Mouse (Mus musculus): ENCODE data around the gene Gnaq. TPM values are rescaled to one million over a fixed set of nuclear protein-coding genes. Genes with fewer than 3 reads are reported as not detected.
A peak's percentile ranks its signal among the peaks of the same experiment; 100 is the strongest.

The Gnaq gene
- polyA plus RNA-seq, 1 experiment from 2014 or later: 115 TPM

DNA sequence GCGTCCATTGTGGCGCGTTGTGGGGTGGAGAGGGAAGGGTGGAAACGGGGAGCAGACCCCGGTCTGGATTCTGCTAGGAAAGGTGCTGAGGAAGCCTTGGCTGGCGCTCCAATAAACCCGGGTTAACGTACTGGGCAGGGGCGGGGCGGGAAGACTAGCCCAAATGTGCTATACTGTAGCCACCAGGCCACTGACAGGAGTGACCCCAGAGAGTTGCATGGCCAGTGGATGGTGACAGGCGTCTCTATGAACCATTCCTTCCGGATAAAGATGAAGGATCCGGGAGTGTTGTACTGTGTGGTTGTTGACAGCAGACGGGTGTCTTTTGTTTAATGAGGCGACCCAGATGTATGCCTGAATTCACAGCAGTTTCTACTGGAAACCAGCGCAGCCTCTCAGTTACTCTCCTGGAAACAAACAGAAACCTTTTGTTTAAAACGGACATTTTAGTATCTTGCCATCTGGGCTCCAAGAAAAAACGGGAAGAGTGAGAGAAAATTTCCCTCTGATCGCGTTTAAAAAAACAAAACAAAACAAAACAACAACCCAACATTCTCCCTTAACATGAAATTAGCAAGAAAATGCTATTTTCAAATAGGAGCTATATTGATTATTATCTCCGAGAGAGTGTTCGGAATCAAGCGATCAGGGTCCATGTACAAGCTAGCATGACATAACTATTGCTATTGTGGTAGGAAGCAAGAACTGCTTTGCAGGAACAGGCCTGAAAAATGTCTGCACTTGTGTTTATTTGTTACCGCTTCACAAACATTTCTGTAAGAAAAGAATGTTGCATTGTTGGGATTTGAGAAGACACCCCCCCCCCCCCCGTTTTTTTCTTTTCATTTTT lies 1.3 kb downstream of the Gnaq start:
- ATAC-seq: peak; percentile 43
- peak overlapping the region; percentile 99 for H3K27ac ChIP-seq (ENCODE audit: low read length)
- peak overlapping the region; percentile 92 for H3K4me3 ChIP-seq (ENCODE audit: low read depth, low read length)
- WGBS: 5% methylated on average over 25 of the region's 25 CpGs
- peak overlapping the region; percentile 100 for H3K9ac ChIP-seq (ENCODE audit: low read depth, low read length)
- H3K27me3 ChIP-seq (ENCODE audit: control insufficient read depth, insufficient read depth, low read depth, low read length): no peaks in the 10 kb centered on the region
- H3K4me1 ChIP-seq (ENCODE audit: control insufficient read depth, insufficient read depth, low read length): peaks cover 37% of the 10 kb centered on the region
- H3K4me2 ChIP-seq (ENCODE audit: low read length): peak overlapping the region; percentile 89
- no peaks in the 10 kb centered on the region for H3K9me3 ChIP-seq (replicated peaks; ENCODE audit: control insufficient read depth, low read length, poor library complexity, severe bottlenecking)
- no peaks in the 10 kb centered on the region for H3K36me3 ChIP-seq (ENCODE audit: control insufficient read depth, insufficient read depth, low read length)

DNA sequence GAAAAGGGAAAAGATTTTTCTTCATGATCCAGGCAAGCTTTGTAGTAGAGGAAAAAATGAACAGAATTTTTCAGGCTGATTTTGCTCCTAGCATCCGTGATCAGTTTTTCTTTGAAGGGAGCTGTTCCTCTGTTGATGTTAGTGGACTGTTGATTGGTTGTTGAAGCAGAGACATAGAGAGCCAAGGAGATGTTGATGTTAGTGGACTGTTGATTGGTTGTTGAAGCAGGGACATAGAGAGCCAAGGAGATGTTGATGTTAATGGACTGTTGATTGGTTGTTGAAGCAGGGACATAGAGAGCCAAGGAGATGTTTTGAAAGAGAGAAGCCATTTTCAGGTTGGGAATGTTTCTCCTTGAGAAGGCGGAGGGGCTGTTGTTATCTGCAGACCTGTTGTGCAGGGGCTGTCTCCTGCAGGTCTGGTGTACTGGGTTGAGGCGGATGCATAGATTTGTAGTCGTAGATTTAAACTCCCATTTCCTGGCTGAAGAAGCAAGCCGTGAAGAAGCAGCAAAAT lies 5.5 kb downstream of the Gnaq start:
- Histone ChIP-seq H3K27me3 (ENCODE audit: control insufficient read depth, insufficient read depth, low read depth, low read length) (no peaks in the 10 kb centered on the region), H3K36me3 (ENCODE audit: control insufficient read depth, insufficient read depth, low read length) (no peaks in the 10 kb centered on the region), H3K9me3 (replicated peaks; ENCODE audit: control insufficient read depth, low read length, poor library complexity, severe bottlenecking) (no peaks in the 10 kb centered on the region), H3K4me1 (ENCODE audit: control insufficient read depth, insufficient read depth, low read length) (peaks cover 69% of the 10 kb centered on the region), H3K9ac (ENCODE audit: low read depth, low read length) (no peak overlapping the region), H3K4me2 (ENCODE audit: low read length) (peak overlapping the region; percentile 23; the same call in 1 of the 2 replicates), H3K27ac (ENCODE audit: low read length) (no peak overlapping the region), H3K4me3 (ENCODE audit: low read depth, low read length) (no peak overlapping the region)
- 57% methylated on average over 5 of the region's 5 CpGs for WGBS
- no peak for ATAC-seq

DNA sequence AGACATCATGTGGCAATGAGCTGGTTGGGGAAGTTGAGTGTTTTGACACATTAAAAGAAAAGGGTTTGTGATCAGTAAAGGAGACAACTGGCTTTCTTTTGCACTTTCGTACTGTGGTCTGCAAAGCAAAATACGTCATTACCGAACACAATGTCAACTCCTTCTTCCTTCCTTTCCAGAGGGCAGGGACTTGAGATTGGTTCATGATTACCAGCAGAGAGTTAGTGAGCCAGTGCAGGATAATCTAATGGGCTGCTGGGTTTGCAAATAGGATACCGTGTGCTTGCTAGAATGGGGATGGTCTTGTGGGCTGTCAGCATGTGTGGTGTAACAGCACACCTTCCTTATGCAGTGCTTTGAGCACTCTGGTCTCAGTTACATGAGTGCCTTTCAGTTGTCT lies 8.1 kb downstream of the Gnaq start:
- WGBS: 53% methylated on average over 4 of the region's 4 CpGs
- no peaks in the 10 kb centered on the region for H3K9me3 ChIP-seq (replicated peaks; ENCODE audit: control insufficient read depth, low read length, poor library complexity, severe bottlenecking)
- H3K4me2 ChIP-seq (ENCODE audit: low read length): no peak overlapping the region

DNA sequence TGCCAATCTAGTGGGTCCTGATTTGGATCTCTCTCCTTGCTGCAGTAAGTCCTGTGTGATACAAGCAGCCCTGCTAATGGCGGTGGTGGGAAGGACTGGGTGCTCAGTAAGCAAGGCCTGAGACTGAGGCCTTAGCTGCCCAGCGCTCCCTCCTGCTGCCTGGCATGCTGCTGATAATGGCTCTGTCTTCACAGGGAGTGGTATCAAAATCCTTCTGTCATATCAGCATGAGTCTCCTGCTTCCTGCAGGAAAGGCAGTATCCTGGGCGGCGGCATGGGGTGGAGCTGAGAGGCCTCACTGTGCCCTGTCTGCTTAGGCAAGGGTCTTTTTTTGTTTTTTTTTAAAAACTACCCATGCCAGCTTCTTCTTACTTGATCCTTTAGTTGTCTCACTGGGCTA lies 9.2 kb downstream of the Gnaq start:
- no peak for ATAC-seq
- no peaks in the 10 kb centered on the region for H3K9me3 ChIP-seq (replicated peaks; ENCODE audit: control insufficient read depth, low read length, poor library complexity, severe bottlenecking)
- no peaks in the 10 kb centered on the region for H3K27me3 ChIP-seq (ENCODE audit: control insufficient read depth, insufficient read depth, low read depth, low read length)
- WGBS: 68% methylated on average over 4 of the region's 4 CpGs
- H3K9ac ChIP-seq (ENCODE audit: low read depth, low read length): no peak overlapping the region
- H3K4me2 ChIP-seq (ENCODE audit: low read length): no peak overlapping the region; the same call in 1 of the 2 replicates
- H3K4me1 ChIP-seq (ENCODE audit: control insufficient read depth, insufficient read depth, low read length): peaks cover 54% of the 10 kb centered on the region
- no peak overlapping the region for H3K27ac ChIP-seq (ENCODE audit: low read length)
- no peaks in the 10 kb centered on the region for H3K36me3 ChIP-seq (ENCODE audit: control insufficient read depth, insufficient read depth, low read length)
- no peak overlapping the region for H3K4me3 ChIP-seq (ENCODE audit: low read depth, low read length)

More for the DNA sequence above, 8.1 kb downstream of the Gnaq start:
- Histone ChIP-seq H3K4me3 (ENCODE audit: low read depth, low read length) (no peak overlapping the region), H3K4me1 (ENCODE audit: control insufficient read depth, insufficient read depth, low read length) (peaks cover 60% of the 10 kb centered on the region), H3K27me3 (ENCODE audit: control insufficient read depth, insufficient read depth, low read depth, low read length) (no peaks in the 10 kb centered on the region), H3K27ac (ENCODE audit: low read length) (no peak overlapping the region), H3K36me3 (ENCODE audit: control insufficient read depth, insufficient read depth, low read length) (no peaks in the 10 kb centered on the region), H3K9ac (ENCODE audit: low read depth, low read length) (no peak overlapping the region)
- no peak for ATAC-seq

DNA sequence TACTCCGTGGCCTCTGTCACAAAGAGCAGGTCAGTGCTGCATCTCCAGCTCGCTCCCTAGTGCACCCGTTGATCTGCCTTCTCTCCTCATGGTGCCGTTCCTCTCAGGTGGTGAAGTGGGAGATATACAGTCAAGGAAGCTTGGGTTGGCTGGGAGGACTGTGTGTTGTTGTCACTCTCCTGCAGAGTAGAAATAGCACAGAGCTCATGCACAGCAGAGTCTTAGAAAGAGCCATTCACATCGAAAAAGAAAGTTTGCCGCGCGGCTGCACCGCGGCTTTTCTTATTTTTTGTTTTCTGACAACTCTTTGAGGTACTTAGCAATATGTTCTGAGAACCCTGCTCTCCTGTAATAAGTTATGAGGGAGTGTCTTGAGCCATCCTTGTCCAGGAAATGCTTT lies 10.4 kb downstream of the Gnaq start:
- Histone ChIP-seq H3K27me3 (ENCODE audit: control insufficient read depth, insufficient read depth, low read depth, low read length) (no peaks in the 10 kb centered on the region), H3K4me1 (ENCODE audit: control insufficient read depth, insufficient read depth, low read length) (peaks cover 44% of the 10 kb centered on the region), H3K9ac (ENCODE audit: low read depth, low read length) (no peak overlapping the region), H3K27ac (ENCODE audit: low read length) (no peak overlapping the region), H3K36me3 (ENCODE audit: control insufficient read depth, insufficient read depth, low read length) (no peaks in the 10 kb centered on the region), H3K9me3 (replicated peaks; ENCODE audit: control insufficient read depth, low read length, poor library complexity, severe bottlenecking) (no peaks in the 10 kb centered on the region), H3K4me3 (ENCODE audit: low read depth, low read length) (no peak overlapping the region), H3K4me2 (ENCODE audit: low read length) (no peak overlapping the region)
- 91% methylated on average over 10 of the region's 10 CpGs for WGBS
- no peak for ATAC-seq

DNA sequence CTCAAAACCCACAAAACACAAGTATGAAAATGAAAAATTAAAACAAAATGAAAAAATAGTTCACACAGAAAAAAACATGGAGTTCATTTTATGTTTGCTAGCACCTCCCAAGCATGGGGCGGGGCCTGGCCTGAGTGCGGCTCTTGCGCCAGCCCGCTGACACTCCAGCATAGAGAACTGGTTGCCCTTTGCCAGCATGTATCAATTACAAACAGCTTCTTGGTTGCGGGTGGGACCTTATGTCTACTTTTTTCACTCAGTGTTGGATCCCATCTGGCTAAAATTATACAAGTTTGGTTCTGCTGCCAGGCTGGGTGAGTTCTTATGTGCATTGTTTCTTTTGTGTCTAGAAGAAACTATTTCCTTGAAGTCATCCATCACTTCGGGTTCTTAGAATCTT lies 14.8 kb downstream of the Gnaq start:
- Histone ChIP-seq H3K36me3 (ENCODE audit: control insufficient read depth, insufficient read depth, low read length) (no peaks in the 10 kb centered on the region), H3K27me3 (ENCODE audit: control insufficient read depth, insufficient read depth, low read depth, low read length) (no peaks in the 10 kb centered on the region), H3K4me1 (ENCODE audit: control insufficient read depth, insufficient read depth, low read length) (peaks cover 5% of the 10 kb centered on the region), H3K4me2 (ENCODE audit: low read length) (no peak overlapping the region), H3K27ac (ENCODE audit: low read length) (no peak overlapping the region), H3K9ac (ENCODE audit: low read depth, low read length) (no peak overlapping the region), H3K9me3 (replicated peaks; ENCODE audit: control insufficient read depth, low read length, poor library complexity, severe bottlenecking) (no peaks in the 10 kb centered on the region), H3K4me3 (ENCODE audit: low read depth, low read length) (no peak overlapping the region)
- ATAC-seq: no peak
- WGBS: 95% methylated on average over 6 of the region's 6 CpGs

DNA sequence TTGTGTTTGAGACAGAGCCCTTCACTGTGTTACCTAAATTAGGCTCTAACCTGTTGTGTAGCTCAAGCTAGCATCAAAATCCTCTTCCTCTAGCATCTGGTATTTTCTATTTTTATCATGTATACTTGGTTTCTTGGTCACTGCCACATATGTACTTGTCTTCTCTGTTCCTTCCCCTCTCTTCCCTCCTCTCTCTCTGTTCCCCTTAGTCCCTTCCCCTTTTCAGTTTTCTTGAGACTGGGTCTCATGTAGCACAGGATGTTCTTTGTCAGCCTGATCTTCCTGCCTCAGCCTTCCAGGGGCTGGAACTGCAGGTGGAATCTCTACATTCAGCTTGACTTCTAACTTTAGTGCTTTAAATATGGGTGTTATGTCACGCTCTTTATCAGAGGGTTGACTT lies 16.5 kb downstream of the Gnaq start:
- H3K27me3 ChIP-seq (ENCODE audit: control insufficient read depth, insufficient read depth, low read depth, low read length): no peaks in the 10 kb centered on the region
- no peak overlapping the region for H3K4me2 ChIP-seq (ENCODE audit: low read length)
- H3K4me3 ChIP-seq (ENCODE audit: low read depth, low read length): no peak overlapping the region
- no peak for ATAC-seq
- no peak overlapping the region for H3K27ac ChIP-seq (ENCODE audit: low read length)
- 94% methylated on average over 1 of the region's 1 CpGs for WGBS
- H3K36me3 ChIP-seq (ENCODE audit: control insufficient read depth, insufficient read depth, low read length): no peaks in the 10 kb centered on the region
- peaks cover 4% of the 10 kb centered on the region for H3K4me1 ChIP-seq (ENCODE audit: control insufficient read depth, insufficient read depth, low read length)
- no peaks in the 10 kb centered on the region for H3K9me3 ChIP-seq (replicated peaks; ENCODE audit: control insufficient read depth, low read length, poor library complexity, severe bottlenecking)
- H3K9ac ChIP-seq (ENCODE audit: low read depth, low read length): no peak overlapping the region

DNA sequence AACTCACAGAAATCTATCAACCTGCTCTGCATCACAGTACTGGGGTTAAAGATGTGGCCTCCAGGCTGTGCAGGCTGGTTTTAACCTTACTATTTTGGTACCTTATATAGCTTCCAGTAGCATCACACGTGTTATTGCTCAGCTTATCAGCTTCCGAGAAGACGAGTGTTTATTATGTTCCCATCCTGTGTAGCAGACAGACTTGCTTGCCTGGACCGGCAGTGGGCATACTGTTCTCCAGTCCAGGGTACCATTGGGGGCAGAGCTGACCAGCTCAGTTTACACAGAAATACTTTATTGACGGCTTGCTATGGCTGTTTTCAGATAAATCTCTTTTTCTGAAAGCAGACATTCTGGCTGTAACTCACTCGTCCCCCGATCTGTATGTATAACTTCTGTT lies 17.7 kb downstream of the Gnaq start:
- ATAC-seq: no peak
- WGBS: 84% methylated on average over 7 of the region's 7 CpGs
- Histone ChIP-seq H3K27ac (ENCODE audit: low read length) (no peak overlapping the region), H3K36me3 (ENCODE audit: control insufficient read depth, insufficient read depth, low read length) (no peaks in the 10 kb centered on the region), H3K4me3 (ENCODE audit: low read depth, low read length) (no peak overlapping the region), H3K9me3 (replicated peaks; ENCODE audit: control insufficient read depth, low read length, poor library complexity, severe bottlenecking) (no peaks in the 10 kb centered on the region), H3K9ac (ENCODE audit: low read depth, low read length) (no peak overlapping the region), H3K4me2 (ENCODE audit: low read length) (no peak overlapping the region), H3K4me1 (ENCODE audit: control insufficient read depth, insufficient read depth, low read length) (peaks cover 4% of the 10 kb centered on the region), H3K27me3 (ENCODE audit: control insufficient read depth, insufficient read depth, low read depth, low read length) (no peaks in the 10 kb centered on the region)

DNA sequence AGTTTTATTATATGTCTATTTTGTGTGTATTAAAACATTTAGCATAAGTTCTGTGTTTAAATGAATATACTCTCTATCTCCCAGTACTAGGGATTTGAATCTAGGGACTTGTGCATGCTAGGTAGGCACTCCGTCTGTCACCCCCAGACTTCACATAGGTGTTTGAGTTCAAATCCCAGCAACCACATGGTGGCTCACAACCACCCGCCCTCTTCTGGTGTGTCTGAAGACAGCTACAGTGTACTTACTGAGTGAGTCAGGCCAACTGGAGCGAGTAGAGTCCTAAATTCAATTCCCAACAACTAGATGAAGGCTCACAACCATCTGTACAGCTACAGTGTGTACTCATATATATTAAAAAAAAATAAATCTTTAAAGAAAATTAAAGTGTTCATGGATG lies 21.2 kb downstream of the Gnaq start:
- WGBS: 93% methylated on average over 3 of the region's 3 CpGs
- ATAC-seq: no peak
- no peaks in the 10 kb centered on the region for H3K27me3 ChIP-seq (ENCODE audit: control insufficient read depth, insufficient read depth, low read depth, low read length)
- H3K27ac ChIP-seq (ENCODE audit: low read length): no peak overlapping the region
- H3K4me3 ChIP-seq (ENCODE audit: low read depth, low read length): no peak overlapping the region
- no peak overlapping the region for H3K4me2 ChIP-seq (ENCODE audit: low read length)
- H3K4me1 ChIP-seq (ENCODE audit: control insufficient read depth, insufficient read depth, low read length): peaks cover 4% of the 10 kb centered on the region
- H3K9ac ChIP-seq (ENCODE audit: low read depth, low read length): no peak overlapping the region
- no peaks in the 10 kb centered on the region for H3K36me3 ChIP-seq (ENCODE audit: control insufficient read depth, insufficient read depth, low read length)
- H3K9me3 ChIP-seq (replicated peaks; ENCODE audit: control insufficient read depth, low read length, poor library complexity, severe bottlenecking): no peaks in the 10 kb centered on the region

Data from midbrain, embryonic 16.5 days (tissue).